Comparison of ENCODE assay signal across 8 mouse cellular contexts in the genomic region with DNA sequence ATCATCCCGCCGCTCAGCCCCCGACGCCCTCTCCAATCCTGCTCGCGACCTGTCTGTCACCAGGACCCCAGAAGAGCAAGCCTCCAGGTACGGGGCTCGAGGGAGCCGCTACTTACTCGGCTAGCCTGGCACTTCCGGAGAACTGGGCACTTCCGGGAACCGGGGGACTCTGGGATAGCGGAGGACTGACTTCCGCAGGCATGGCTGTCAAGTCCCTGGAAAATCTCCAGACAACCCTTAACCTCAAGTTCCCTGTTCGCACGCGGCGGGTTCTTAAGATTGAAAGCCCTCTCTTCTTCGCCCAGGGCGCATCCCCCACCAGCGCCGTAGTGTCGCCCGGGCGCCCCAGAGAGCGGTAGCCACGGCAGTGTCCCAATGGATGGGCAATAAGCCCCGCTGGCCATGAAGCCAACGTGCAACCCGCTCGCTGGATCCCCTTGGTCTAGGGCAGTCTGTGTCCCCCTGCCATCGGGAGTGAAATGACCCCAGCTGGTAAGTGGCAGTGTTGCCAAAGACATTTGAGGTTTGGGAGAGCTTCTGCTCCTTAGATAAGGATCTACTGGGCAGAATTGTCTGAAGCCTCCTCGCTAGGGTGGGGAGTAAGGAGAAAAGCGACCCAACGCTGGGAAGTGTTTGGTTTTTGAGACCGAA. TPM values are rescaled to one million over a fixed set of nuclear protein-coding genes. Genes with fewer than 3 reads are reported as not detected.
A peak's percentile ranks its signal among the peaks of the same experiment; 100 is the strongest.
DNase-seq lines count a peak whose midpoint lies in the region; ATAC-seq and TF ChIP-seq lines count a peak whose summit lies in the region.

A gene (minus strand): TSS at position 153 of the 651 bp plus-strand sequence.
A gene (plus strand): TSS at position 177 of the 651 bp plus-strand sequence.

- H3K4me3 ChIP-seq in embryonic facial prominence, embryonic 12.5 days, result peak within 1 kb of the TSS; percentile 75
- H3K4me3 ChIP-seq in kidney, adult 2 months (ENCODE audit: insufficient read depth, low read depth, low read length), result peak within 1 kb of the TSS; percentile 93
- H3K4me3 ChIP-seq in limb, embryonic 11.5 days (ENCODE audit: low read depth, low read length), result peak within 1 kb of the TSS; percentile 88
- peak within 1 kb of the TSS; percentile 94 for H3K4me3 ChIP-seq in midbrain, embryonic 13.5 days (replicated peaks)
- H3K4me3 ChIP-seq in small intestine, adult 2 months (ENCODE audit: low read depth, low read length), result peak within 1 kb of the TSS; percentile 77

- TF ChIP-seq POLR2A in kidney, adult 2 months (IDR thresholded peaks at IDR 0.05; ENCODE audit: low read depth, low read length), result no peak
- TF ChIP-seq POLR2A in small intestine, adult 2 months (IDR thresholded peaks at IDR 0.05; ENCODE audit: low read depth, low read length), result peak; percentile 73; the same call in 1 of the 2 replicates

- no peaks in the 10 kb centered on the region; the same call in 1 of the 2 replicates for H3K36me3 ChIP-seq in embryonic facial prominence, embryonic 12.5 days
- H3K36me3 ChIP-seq in kidney, adult 2 months (ENCODE audit: control insufficient read depth, insufficient read depth, low read length), result no peaks in the 10 kb centered on the region; the same call in 1 of the 2 replicates
- no peaks in the 10 kb centered on the region for H3K36me3 ChIP-seq in limb, embryonic 11.5 days (ENCODE audit: control insufficient read depth, insufficient read depth, low read length)
- H3K36me3 ChIP-seq in midbrain, embryonic 13.5 days, result no peaks in the 10 kb centered on the region
- H3K36me3 ChIP-seq in small intestine, adult 2 months (ENCODE audit: control insufficient read depth, insufficient read depth, low read length), result 0 out of 2 replicates have a peak, but pooled peaks cover 6% of the 10 kb centered on the region

- peak within 1 kb of the TSS; percentile 93 for H3K4me2 ChIP-seq in embryonic facial prominence, embryonic 12.5 days (replicated peaks)
- peak within 1 kb of the TSS; percentile 66 for H3K4me2 ChIP-seq in limb, embryonic 11.5 days (ENCODE audit: low read depth, severe bottlenecking)
- H3K4me2 ChIP-seq in midbrain, embryonic 13.5 days (replicated peaks), result peak within 1 kb of the TSS; percentile 97

- TF ChIP-seq CTCF in kidney, adult 2 months (conservative IDR thresholded peaks at IDR 0.05; ENCODE audit: insufficient read depth, insufficient read length, low read depth, low read length), result no peak
- no peak for TF ChIP-seq CTCF in small intestine, adult 2 months (IDR thresholded peaks at IDR 0.05; ENCODE audit: extremely low read depth, insufficient read length, insufficient replicate concordance, low read depth, low read length)

- H3K4me1 ChIP-seq in embryonic facial prominence, embryonic 12.5 days, result peaks cover 8% of the 10 kb centered on the region
- no peaks in the 10 kb centered on the region for H3K4me1 ChIP-seq in kidney, adult 2 months (ENCODE audit: control insufficient read depth, insufficient read depth, low read length)
- H3K4me1 ChIP-seq in limb, embryonic 11.5 days (ENCODE audit: control insufficient read depth, insufficient read depth, low read length), result peaks cover 3% of the 10 kb centered on the region; the same call in 1 of the 2 replicates
- H3K4me1 ChIP-seq in midbrain, embryonic 13.5 days (replicated peaks), result peaks cover 15% of the 10 kb centered on the region
- 0 out of 2 replicates have a peak, but pooled peaks cover 2% of the 10 kb centered on the region for H3K4me1 ChIP-seq in small intestine, adult 2 months (ENCODE audit: control insufficient read depth, insufficient read depth, insufficient read length, low read length)

- peak; percentile 82; the same call in 1 of the 2 replicates for ATAC-seq in embryonic facial prominence, embryonic 12.5 days (ENCODE audit: insufficient number of reproducible peaks, insufficient read depth, low FRiP score, low TSS enrichment)
- ATAC-seq in limb, embryonic 11.5 days (ENCODE audit: insufficient number of reproducible peaks, low FRiP score, low TSS enrichment, low read depth), result peak; percentile 87; the same call in 1 of the 2 replicates
- peak; percentile 96 for ATAC-seq in midbrain, embryonic 13.5 days

- H3K27me3 ChIP-seq in embryonic facial prominence, embryonic 12.5 days, result no peaks in the 10 kb centered on the region
- H3K27me3 ChIP-seq in kidney, adult 2 months (replicated peaks; ENCODE audit: control insufficient read depth, insufficient read depth, low read length), result no peaks in the 10 kb centered on the region
- no peaks in the 10 kb centered on the region for H3K27me3 ChIP-seq in limb, embryonic 11.5 days (ENCODE audit: control insufficient read depth, insufficient read depth, low read length)
- no peaks in the 10 kb centered on the region for H3K27me3 ChIP-seq in midbrain, embryonic 13.5 days
- no peaks in the 10 kb centered on the region for H3K27me3 ChIP-seq in small intestine, adult 2 months (ENCODE audit: control insufficient read depth, insufficient read depth, low read length)

- DNase-seq in 3134 (ENCODE audit: extremely low read depth, insufficient read length, low spot score), result peak; percentile 87
- peak; percentile 94 to 95 for DNase-seq in adrenal gland, postnatal 36 days
- peak; percentile 93 to 94 for DNase-seq in heart, adult 18-20 months
- DNase-seq in kidney, adult 2 months, result peak; percentile 96
- DNase-seq in limb, embryonic 11.5 days (ENCODE audit: low spot score), result peak; percentile 89

- no peak within 1 kb of the TSS for H3K27ac ChIP-seq in embryonic facial prominence, embryonic 12.5 days
- H3K27ac ChIP-seq in kidney, adult 2 months (ENCODE audit: insufficient read depth, low read depth, low read length), result peak within 1 kb of the TSS; percentile 71
- no peak within 1 kb of the TSS; the same call in 1 of the 2 replicates for H3K27ac ChIP-seq in limb, embryonic 11.5 days (replicated peaks; ENCODE audit: low read depth, low read length)
- peak within 1 kb of the TSS; percentile 55 for H3K27ac ChIP-seq in midbrain, embryonic 13.5 days
- H3K27ac ChIP-seq in small intestine, adult 2 months (ENCODE audit: insufficient read depth, low read depth, low read length), result peak within 1 kb of the TSS; percentile 66

- H3K9me3 ChIP-seq in embryonic facial prominence, embryonic 12.5 days, result no peaks in the 10 kb centered on the region
- H3K9me3 ChIP-seq in limb, embryonic 11.5 days (ENCODE audit: control insufficient read depth, low read length), result no peaks in the 10 kb centered on the region
- H3K9me3 ChIP-seq in midbrain, embryonic 13.5 days, result no peaks in the 10 kb centered on the region

- peak within 1 kb of the TSS; percentile 61 for H3K9ac ChIP-seq in embryonic facial prominence, embryonic 12.5 days
- H3K9ac ChIP-seq in limb, embryonic 11.5 days (ENCODE audit: low read length), result peak within 1 kb of the TSS; percentile 64
- H3K9ac ChIP-seq in midbrain, embryonic 13.5 days (replicated peaks), result peak within 1 kb of the TSS; percentile 82

- under 1% methylated on average over 37 of the region's 37 CpGs for WGBS in embryonic facial prominence, embryonic 12.5 days
- under 1% methylated on average over 37 of the region's 37 CpGs for WGBS in kidney, adult 2 months
- WGBS in limb, embryonic 11.5 days, result under 1% methylated on average over 37 of the region's 37 CpGs
- WGBS in midbrain, embryonic 13.5 days, result under 1% methylated on average over 37 of the region's 37 CpGs
- WGBS in small intestine, adult 2 months, result under 1% methylated on average over 37 of the region's 37 CpGs

RNA-seq across cellular contexts. Expression of the first gene that starts in this region (rescaled TPM):
- total RNA-seq in adrenal gland, postnatal 36 days (2021), result 10 to 100 TPM; 49.2 to 54.2 TPM
- polyA plus RNA-seq in embryonic facial prominence, embryonic 12.5 days (2016; fragmentation: Nextera tagmentation; extraction: Ambion mirVana), result 44.1 and 45.9 TPM in 2 replicates
- 10 to 100 TPM; 25.5 to 26.9 TPM for total RNA-seq in heart, adult 18-20 months (2021)
- 46.2 and 47.5 TPM in 2 replicates for polyA plus RNA-seq in kidney, adult 2 months (2012; rRNA removed)
- 36.6 and 40.4 TPM in 2 replicates for polyA plus RNA-seq in limb, embryonic 11.5 days (2014; fragmentation: Nextera tagmentation; extraction: Ambion mirVana)
- 61.4 and 64.5 TPM in 2 replicates for polyA plus RNA-seq in midbrain, embryonic 13.5 days (2015; fragmentation: Nextera tagmentation; extraction: Ambion mirVana)
- polyA plus RNA-seq in small intestine, adult 2 months (2012; rRNA removed), result 9.3 and 23.1 TPM in 2 replicates

RNA-seq across cellular contexts. Expression of the second gene that starts in this region (rescaled TPM):
- total RNA-seq in adrenal gland, postnatal 36 days (2021), result 1 to 10 TPM; 4.8 to 4.9 TPM
- polyA plus RNA-seq in embryonic facial prominence, embryonic 12.5 days (2016; fragmentation: Nextera tagmentation; extraction: Ambion mirVana), result 26.8 and 27.5 TPM in 2 replicates
- 1 to 10 TPM; 3.5 to 3.8 TPM for total RNA-seq in heart, adult 18-20 months (2021)
- polyA plus RNA-seq in kidney, adult 2 months (2012; rRNA removed), result 5.8 and 6.1 TPM in 2 replicates
- 37.0 TPM in 2 replicates for polyA plus RNA-seq in limb, embryonic 11.5 days (2014; fragmentation: Nextera tagmentation; extraction: Ambion mirVana)
- polyA plus RNA-seq in midbrain, embryonic 13.5 days (2015; fragmentation: Nextera tagmentation; extraction: Ambion mirVana), result 22.0 and 22.3 TPM in 2 replicates
- polyA plus RNA-seq in small intestine, adult 2 months (2012; rRNA removed), result 8.9 and 13.6 TPM in 2 replicates

Comparison
In these comparisons a context has a peak if more than half of its experiments do, and no peak if none do; other contexts are left out.
1. H3K27ac ChIP-seq: peak in kidney, adult 2 months (single experiment), midbrain, embryonic 13.5 days (single experiment) and small intestine, adult 2 months (single experiment); none in embryonic facial prominence, embryonic 12.5 days (single experiment) and limb, embryonic 11.5 days (single experiment).
2. Peak in every context shown above with its lines, with median percentiles within 50 percentile points of each other: DNase-seq, ATAC-seq, H3K4me2 ChIP-seq, H3K4me3 ChIP-seq and H3K9ac ChIP-seq.